Mouse (Mus musculus): ENCODE measurements around the gene Sbf2. TPM values are rescaled to one million over a fixed set of nuclear protein-coding genes. Genes with fewer than 3 reads are reported as not detected.

The Sbf2 gene
- total RNA-seq, 2 experiments from 2014 or later, result 46.1 to 69.2 TPM

GRCm38 (mm10) chr7:110265796-110266195 lies 348.9 kb downstream of the Sbf2 start:
- peak; percentile 55 to 74 for DNase-seq (ENCODE audit: low spot score in 2 of 2)
- intact Hi-C loops (cut with DNase I), result loop anchor here (1.0 kb wide), 1 partner anchor 101 kb away; no protein-coding TSS in a partner anchor

DNA sequence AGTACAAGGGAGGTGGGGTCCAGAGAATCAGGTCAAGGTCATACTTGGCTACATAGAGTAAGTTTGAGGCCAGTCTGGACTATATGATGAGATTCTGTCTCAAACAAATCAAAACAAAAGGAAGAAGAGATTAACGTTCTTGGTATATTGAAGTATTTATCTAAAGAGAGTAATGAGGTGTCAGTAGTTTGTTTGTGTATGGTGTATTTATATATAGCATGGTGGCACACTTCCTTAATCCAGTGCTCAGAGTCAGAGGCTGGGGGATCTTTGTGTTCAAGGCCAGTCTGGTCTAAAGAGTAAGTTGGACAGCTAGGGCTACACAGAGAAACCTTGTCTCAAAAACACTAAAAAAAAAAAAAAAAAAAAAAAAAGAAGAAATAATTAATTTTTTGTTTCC lies 351.2 kb downstream of the Sbf2 start:
- DNase-seq (ENCODE audit: low spot score in 2 of 2), result no peak
- intact Hi-C loops (cut with DNase I), result no loop called here

GRCm38 (mm10) chr7:110262661-110263060 lies 352.1 kb downstream of the Sbf2 start:
- intact Hi-C loops (cut with DNase I), result no loop called here
- DNase-seq (ENCODE audit: low spot score in 2 of 2), result no peak

- no peak for DNase-seq (ENCODE audit: low spot score in 2 of 2)
- intact Hi-C loops (cut with DNase I), result loop anchor here (2.0 kb wide), 1 partner anchor 39 kb away; no protein-coding TSS in a partner anchor
These were observed 352.9 kb downstream of the Sbf2 start for GRCm38 (mm10) chr7:110261807-110262206.

DNA sequence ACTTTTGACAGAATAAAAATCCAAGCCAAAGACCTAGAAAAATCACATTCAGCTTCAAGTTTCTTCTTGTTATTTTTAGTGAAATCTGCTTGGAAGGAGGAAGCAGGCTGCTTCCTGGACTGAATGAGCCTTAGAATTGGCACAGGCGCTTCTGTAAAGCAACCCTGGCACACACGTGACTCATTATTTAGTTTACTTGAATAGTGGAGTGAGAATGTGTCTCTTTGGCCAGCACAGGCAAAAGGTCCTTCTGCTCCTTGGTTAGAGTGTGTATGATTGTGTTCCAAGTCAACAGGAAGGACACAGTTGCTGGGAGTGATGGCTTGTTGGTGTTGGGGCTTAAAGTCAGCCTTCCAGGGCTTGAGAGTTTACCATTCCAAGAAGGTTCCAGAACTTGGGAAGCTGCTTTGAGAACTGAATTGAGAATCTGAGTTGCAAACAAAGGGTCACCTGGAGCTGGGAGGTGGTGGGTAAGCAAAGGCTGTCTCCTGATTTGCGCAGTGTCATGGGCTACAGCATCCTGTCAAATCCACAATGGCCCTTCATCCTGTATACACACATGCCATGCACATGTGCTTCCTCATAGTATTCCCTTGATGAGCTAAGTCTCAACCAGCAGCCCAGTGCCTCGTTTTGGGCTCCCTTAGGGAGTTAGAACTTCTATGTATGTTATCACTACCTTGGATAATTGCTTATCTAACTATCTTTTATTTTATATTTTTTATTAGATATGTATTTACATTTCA lies 354.6 kb downstream of the Sbf2 start:
- intact Hi-C loops (cut with DNase I), result loop anchor here (2.0 kb wide), 1 partner anchor 37 kb away; no protein-coding TSS in a partner anchor
- DNase-seq (ENCODE audit: low spot score in 2 of 2), result peak in 1 of 2 experiments; percentile 15

GRCm38 (mm10) chr7:110258196-110258950 lies 356.3 kb downstream of the Sbf2 start:
- no peak for DNase-seq (ENCODE audit: low spot score in 2 of 2)
- intact Hi-C loops (cut with DNase I), result no loop called here

Other genes starting within 250 kb of the Sbf2 start
- gene Adm, start 12.7 kb upstream of the Sbf2 start, total RNA-seq (2021), result 1 to 10 TPM; 2.4 to 2.9 TPM
- 10 to 100 TPM; 19.7 to 25.4 TPM for gene Ampd3, start 153.3 kb upstream of the Sbf2 start, total RNA-seq (2021)
- gene Rnf141, start 229.5 kb upstream of the Sbf2 start, total RNA-seq (2021), result 10 to 100 TPM; 70.1 to 79.3 TPM
- 1 to 10 TPM in 1 of 2 experiments, under 1 TPM in 1; 0.99 to 2.1 TPM for gene Lyve1, start 248.3 kb upstream of the Sbf2 start, total RNA-seq (2021)

Data from left cerebral cortex, postnatal 36 days (tissue).